Mouse (Mus musculus) CH12.LX (cell line): Measurements from ENCODE around the gene Tm9sf3. TPM values are rescaled to one million over a fixed set of nuclear protein-coding genes. Genes with fewer than 3 reads are reported as not detected.
A peak's percentile ranks its signal among the peaks of the same experiment; 100 is the strongest.

Experiments
- DNase-seq: peaks from one replicate; pipeline ENCODE4 v3.0.0-alpha.2; 2013; ENCODE audit errors: extremely low read depth
- H3K27ac ChIP-seq: 2 replicates; pipeline ENCODE4 v1.5.1; 2012; ENCODE audit warnings: low read depth, mild to moderate bottlenecking, control low read depth, moderate library complexity; ENCODE audit not compliant: insufficient read depth
- H3K27me3 ChIP-seq: replicated peaks from 2 replicates; pipeline ENCODE3; 2012; ENCODE audit warnings: inconsistent platforms
- H3K36me3 ChIP-seq, 2 experiments: replicated peaks in 1 of 2; 2 replicates each; pipeline versions ENCODE3 to v1.6.1; 2012; ENCODE audit warnings: inconsistent platforms in 1 of 2, low read length in 1 of 2, mild to moderate bottlenecking in 1 of 2, mixed read lengths in 1 of 2, moderate library complexity in 1 of 2; ENCODE audit not compliant: control insufficient read depth in 1 of 2, insufficient read depth in 1 of 2
- H3K4me1 ChIP-seq, 2 experiments: 2 replicates each; pipeline ENCODE4 v1.6.1; 2012; ENCODE audit warnings: inconsistent platforms in 1 of 2, moderate library complexity in 1 of 2; ENCODE audit not compliant: insufficient read depth in 2 of 2, control insufficient read depth in 1 of 2
- H3K4me2 ChIP-seq: 2 replicates; pipeline ENCODE4 v1.6.1; 2012; ENCODE audit warnings: low read depth, mild to moderate bottlenecking, control low read depth; ENCODE audit not compliant: poor library complexity, insufficient read depth, severe bottlenecking
- H3K4me3 ChIP-seq, 3 experiments: fragments of 150-350 bp in 1 of 3; sonication (generic) in 1 of 3; replicated peaks in 1 of 3; 2 replicates each; pipeline versions ENCODE3 to v1.5.1; 2011 to 2012; ENCODE audit warnings: low read depth in 2 of 3, low read length in 2 of 3, mild to moderate bottlenecking in 2 of 3, moderate library complexity in 2 of 3, control low read depth in 1 of 3, improper control_type of control experiment in 1 of 3, inconsistent platforms in 1 of 3, mixed read lengths in 1 of 3; ENCODE audit not compliant: poor library complexity in 1 of 3
- H3K79me2 ChIP-seq: replicated peaks from 2 replicates; pipeline ENCODE4 v1.6.1; 2012; ENCODE audit warnings: mild to moderate bottlenecking, moderate library complexity; ENCODE audit not compliant: control insufficient read depth, poor library complexity, insufficient read depth, severe bottlenecking; ENCODE audit errors: extremely low read depth
- H3K9ac ChIP-seq: 2 replicates; pipeline ENCODE4 v1.6.1; 2012; ENCODE audit warnings: low read depth, mild to moderate bottlenecking, control low read depth, moderate library complexity; ENCODE audit not compliant: insufficient read depth
- H3K9me3 ChIP-seq: replicated peaks from 2 replicates; pipeline ENCODE3; 2012; ENCODE audit warnings: low read length, inconsistent platforms, mixed read lengths
- CHD2 ChIP-seq: IDR thresholded peaks from 2 replicates; pipeline ENCODE4 v1.6.1; 2011; ENCODE audit warnings: low read length, improper control_type of control experiment
- CTCF ChIP-seq, 2 experiments: IDR thresholded peaks in 1 of 2; conservative IDR thresholded peaks in 1 of 2; 2 replicates each; pipeline ENCODE4 v1.5.1; 2011 to 2012; ENCODE audit warnings: low read depth in 2 of 2, low read length in 2 of 2, improper control_type of control experiment in 1 of 2, inconsistent platforms in 1 of 2, mild to moderate bottlenecking in 1 of 2, moderate library complexity in 1 of 2
- E2F4 ChIP-seq: IDR thresholded peaks from 2 replicates; pipeline ENCODE4 v1.6.1; 2011; ENCODE audit warnings: low read depth, low read length, improper control_type of control experiment; ENCODE audit not compliant: insufficient replicate concordance
- ETS1 ChIP-seq: conservative IDR thresholded peaks from 2 replicates; pipeline ENCODE4 v1.6.1; 2012; ENCODE audit warnings: low read depth, mild to moderate bottlenecking, inconsistent platforms, low read length, improper control_type of control experiment, moderate library complexity
- GABPA ChIP-seq: IDR thresholded peaks from 2 replicates; pipeline ENCODE4 v1.6.1; 2012; ENCODE audit warnings: low read depth, low read length, improper control_type of control experiment, inconsistent platforms; ENCODE audit not compliant: insufficient replicate concordance
- IRF4 ChIP-seq: IDR thresholded peaks from 2 replicates; pipeline ENCODE4 v1.6.1; 2014; ENCODE audit warnings: low read depth, mild to moderate bottlenecking, inconsistent platforms, low read length, improper control_type of control experiment
- JUND ChIP-seq: conservative IDR thresholded peaks from 2 replicates; pipeline ENCODE4 v1.6.1; 2011; ENCODE audit warnings: low read depth, low read length, improper control_type of control experiment
- KAT2A ChIP-seq: IDR thresholded peaks from 2 replicates; pipeline ENCODE4 v1.6.1; 2012; ENCODE audit warnings: low read length, improper control_type of control experiment, inconsistent platforms; ENCODE audit not compliant: insufficient replicate concordance
- MAFK ChIP-seq: IDR thresholded peaks from 2 replicates; pipeline ENCODE4 v1.6.1; 2011; ENCODE audit warnings: low read length, improper control_type of control experiment; ENCODE audit not compliant: insufficient replicate concordance
- MAX ChIP-seq: IDR thresholded peaks from 2 replicates; pipeline ENCODE4 v1.6.1; 2011; ENCODE audit warnings: low read length, improper control_type of control experiment
- MAZ ChIP-seq: IDR thresholded peaks from 2 replicates; pipeline ENCODE4 v1.6.1; 2012; ENCODE audit warnings: low read depth, mild to moderate bottlenecking, inconsistent platforms, low read length, improper control_type of control experiment, moderate library complexity
- MYC ChIP-seq: IDR thresholded peaks from 2 replicates; pipeline ENCODE4 v1.6.1; 2011; ENCODE audit warnings: low read depth, mild to moderate bottlenecking, improper control_type of control experiment, low read length
- NELFE ChIP-seq: IDR thresholded peaks from 2 replicates; pipeline ENCODE4 v1.6.1; 2011; ENCODE audit warnings: low read depth, low read length, improper control_type of control experiment
- POLR2AphosphoS2 ChIP-seq: IDR thresholded peaks from 2 replicates; pipeline ENCODE4 v1.6.1; 2011; ENCODE audit warnings: low read depth, low read length, improper control_type of control experiment
- RAD21 ChIP-seq: IDR thresholded peaks from 2 replicates; pipeline ENCODE4 v1.6.1; 2011; ENCODE audit warnings: low read depth, mild to moderate bottlenecking, low read length, improper control_type of control experiment, moderate library complexity
- RCOR1 ChIP-seq: conservative IDR thresholded peaks from 2 replicates; pipeline ENCODE4 v1.6.1; 2012; ENCODE audit warnings: low read depth, mild to moderate bottlenecking, inconsistent platforms, low read length, improper control_type of control experiment
- SMC3 ChIP-seq: IDR thresholded peaks from 2 replicates; pipeline ENCODE4 v1.6.1; 2011; ENCODE audit warnings: low read depth, low read length, improper control_type of control experiment
- TCF12 ChIP-seq: IDR thresholded peaks from 2 replicates; pipeline ENCODE4 v1.6.1; 2014; ENCODE audit warnings: low read depth, mild to moderate bottlenecking, inconsistent platforms, low read length, improper control_type of control experiment
- UBTF ChIP-seq: IDR thresholded peaks from 2 replicates; pipeline ENCODE4 v1.6.1; 2012; ENCODE audit warnings: low read depth, mild to moderate bottlenecking, inconsistent platforms, low read length, improper control_type of control experiment, moderate library complexity
- ZC3H11A ChIP-seq: IDR thresholded peaks from 2 replicates; pipeline ENCODE4 v1.6.1; 2012; ENCODE audit warnings: low read depth, mild to moderate bottlenecking, inconsistent platforms, low read length, improper control_type of control experiment
- ZKSCAN1 ChIP-seq: IDR thresholded peaks from 2 replicates; pipeline ENCODE4 v1.6.1; 2012; ENCODE audit warnings: low read depth, inconsistent platforms, low read length, improper control_type of control experiment, borderline replicate concordance
- ZMIZ1 ChIP-seq: IDR thresholded peaks from 2 replicates; pipeline ENCODE4 v1.6.1; 2012; ENCODE audit warnings: low read depth, mild to moderate bottlenecking, inconsistent platforms, low read length, improper control_type of control experiment
- dilution Hi-C: fragments of 300-500 bp; cut with MboI; formaldehyde crosslinking; loops from 2 replicates; pipeline ENCODE4 v1.14.3; 2020; ENCODE audit warnings: low sequenced_read_pairs; ENCODE audit not compliant: extremely low pct_unique_long_range_greater_than_20kb, extremely low pct_ligation_motif_present
- in situ Hi-C: fragments of 300-500 bp; cut with MboI; formaldehyde crosslinking; loops from 3 replicates; pipeline ENCODE4 v1.14.3; 2019; ENCODE audit warnings: low sequenced_read_pairs, low pct_ligation_motif_present, low pct_unique_long_range_greater_than_20kb, mixed read lengths
- polyA plus RNA-seq: library from polyadenylated mRNA; unstranded; fragments of >175 nt; gene quantifications from 2 replicates; pipeline ENCODE4 v1.2.1, GENCODE M21; 2012; ENCODE audit warnings: low read depth; ENCODE audit not compliant: insufficient read length
- total RNA-seq, 2 experiments: library from RNA; depleted of rRNA; stranded (reverse); fragments of 300-350 nt in 1 of 2; fragments of >200 nt in 1 of 2; gene quantifications; 2 replicates each; pipeline ENCODE4 v1.2.3; 2012 to 2014

Tm9sf3 gene
- total and polyA plus RNA-seq, 3 experiments = 137 to 294 (median 182) TPM

GRCm38 (mm10) chr19:41244581-41244980 is 19.2 kb downstream of the Tm9sf3 start:
- Histone ChIP-seq H3K36me3 (peaks cover 52 to 89% of the 10 kb centered on the region in 2 experiments), H3K4me1 (no peaks in the 10 kb centered on the region), H3K9me3 (no peaks in the 10 kb centered on the region), H3K9ac (no peak overlapping the region), H3K4me2 (no peak overlapping the region), H3K27ac (no peak overlapping the region), H3K79me2 (peaks cover 5% of the 10 kb centered on the region), H3K4me3 (no peak overlapping the region)
- peak; percentile 52 for DNase-seq
- dilution Hi-C loops = no loop called here
- in situ Hi-C loops = no loop called here
- TF ChIP-seq RAD21 (peak; percentile 38), NELFE (no peak), MAZ (no peak), ZMIZ1 (no peak), ETS1 (no peak), RCOR1 (no peak), TCF12 (no peak), CTCF (conservative IDR thresholded peaks at IDR 0.05 in 1 of 2, IDR thresholded peaks at IDR 0.05 in 1 of 2; ENCODE audit: low read depth in 2 of 2, low read length in 2 of 2) (peak; percentile 66 to 75), POLR2AphosphoS2 (no peak), ZKSCAN1 (no peak), MYC (no peak), SMC3 (no peak; the same call in 1 of the 2 replicates), MAX (no peak), IRF4 (no peak), GABPA (no peak), UBTF (no peak)
- TF ChIP-seq, all 38 proteins: peak for 2
- H3K27me3 ChIP-seq = no peaks in the 10 kb centered on the region

DNA sequence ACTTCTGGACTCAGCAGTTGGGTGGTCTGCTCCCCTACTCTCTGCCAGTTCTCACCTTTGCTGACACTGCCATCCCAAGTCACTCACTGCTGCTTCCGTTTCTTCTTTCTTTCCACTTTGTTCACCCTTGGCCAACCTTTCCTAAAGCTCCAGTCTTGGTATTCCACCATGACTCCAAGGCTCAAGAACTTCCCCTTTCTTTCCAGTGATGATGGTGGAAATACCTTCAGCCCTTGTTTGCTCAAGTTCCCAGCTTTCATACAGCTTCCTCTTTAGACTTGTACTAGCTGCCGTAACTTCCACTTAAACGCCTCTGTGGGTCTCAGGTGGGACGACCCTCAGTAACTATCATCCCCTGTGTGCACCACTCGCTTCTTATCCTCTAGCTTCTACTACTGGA is 21.8 kb downstream of the Tm9sf3 start:
- Histone ChIP-seq H3K79me2 (peaks cover 2% of the 10 kb centered on the region; the same call in 1 of the 2 replicates), H3K4me1 (no peaks in the 10 kb centered on the region), H3K27ac (no peak overlapping the region), H3K27me3 (no peaks in the 10 kb centered on the region), H3K9me3 (no peaks in the 10 kb centered on the region), H3K4me3 (no peak overlapping the region), H3K36me3 (peaks cover 50 to 87% of the 10 kb centered on the region in 2 experiments), H3K9ac (no peak overlapping the region), H3K4me2 (no peak overlapping the region)
- dilution Hi-C loops (no loop called here), in situ Hi-C loops (no loop called here)
- DNase-seq = no peak
- TF ChIP-seq UBTF (no peak), JUND (no peak), SMC3 (no peak), MYC (no peak), POLR2AphosphoS2 (no peak), ZC3H11A (no peak), CTCF (conservative IDR thresholded peaks at IDR 0.05 in 1 of 2, IDR thresholded peaks at IDR 0.05 in 1 of 2; ENCODE audit: low read depth in 2 of 2, low read length in 2 of 2) (no peak), CHD2 (no peak), E2F4 (no peak), MAFK (no peak), KAT2A (no peak)
